Mouse (Mus musculus) layer of hippocampus, postnatal 36 days (tissue): ENCODE results near the gene Zbtb17. TPM values are rescaled to one million over a fixed set of nuclear protein-coding genes. Genes with fewer than 3 reads are reported as not detected.

Experiments used
- DNase-seq, 2 experiments: peaks; one replicate each; pipeline ENCODE4 v3.0.0; 2022
- total RNA-seq, 2 experiments: library from RNA; stranded (reverse); gene quantifications; 2 replicates each; pipeline ENCODE4 v1.2.3; 2021

Gene Zbtb17
- total RNA-seq, 2 experiments from 2014 or later: 34.1 to 34.9 TPM

GRCm38 (mm10) chr4:141502723-141503122 lies 58.3 kb downstream of the Zbtb17 start:
- no peak for DNase-seq

- no peak for DNase-seq
Measured at GRCm38 (mm10) chr4:141504471-141504870, 60.0 kb downstream of the Zbtb17 start.

GRCm38 (mm10) chr4:141505810-141506209 lies 61.4 kb downstream of the Zbtb17 start:
- no peak for DNase-seq

- peak; percentile 65 to 73 for DNase-seq
Measured at GRCm38 (mm10) chr4:141506352-141506751, 61.9 kb downstream of the Zbtb17 start.

- DNase-seq: no peak
Measured at GRCm38 (mm10) chr4:141506893-141507292, 62.4 kb downstream of the Zbtb17 start.

GRCm38 (mm10) chr4:141510457-141510856 lies 66.0 kb downstream of the Zbtb17 start:
- no peak for DNase-seq

GRCm38 (mm10) chr4:141512145-141512544 lies 67.7 kb downstream of the Zbtb17 start:
- no peak for DNase-seq

GRCm38 (mm10) chr4:141514179-141514641 lies 69.8 kb downstream of the Zbtb17 start:
- no peak for DNase-seq

Other genes starting within 250 kb of the Zbtb17 start
- 1 to 10 TPM; 2.7 to 4.1 TPM for gene Rsg1, start 230.7 kb upstream of the Zbtb17 start, total RNA-seq
- gene Arhgef19, start 205.2 kb upstream of the Zbtb17 start, total RNA-seq: 10 to 100 TPM; 15.5 to 15.9 TPM
- 1 to 10 TPM; 1.3 to 1.7 TPM for gene Epha2, start 143.4 kb upstream of the Zbtb17 start, total RNA-seq
- gene Fam131c, start 76.4 kb upstream of the Zbtb17 start, total RNA-seq: 1 to 10 TPM; 2.1 to 3.3 TPM
- gene Clcnka, start 45.9 kb upstream of the Zbtb17 start, total RNA-seq: not detected
- not detected for gene Clcnkb, start 28.6 kb upstream of the Zbtb17 start, total RNA-seq
- not detected for gene Hspb7, start 23.9 kb upstream of the Zbtb17 start, total RNA-seq
- 1 to 10 TPM; 4.7 to 5.1 TPM for gene Srarp, start 8.5 kb upstream of the Zbtb17 start, total RNA-seq
- 10 to 100 TPM; 55.3 to 66.7 TPM for gene Spen, start 93.9 kb downstream of the Zbtb17 start, total RNA-seq
- 1 to 10 TPM in 1 of 2 experiments, under 1 TPM in 1; 0.50 to 1.0 TPM for gene Fblim1, start 161.4 kb downstream of the Zbtb17 start, total RNA-seq
- under 1 TPM; 0.28 to 0.42 TPM for gene Tmem82, start 174.0 kb downstream of the Zbtb17 start, total RNA-seq
- gene Slc25a34, start 179.2 kb downstream of the Zbtb17 start, total RNA-seq: 1 to 10 TPM; 2.6 to 2.9 TPM
- 10 to 100 TPM; 67.4 to 81.7 TPM for gene Plekhm2, start 220.2 kb downstream of the Zbtb17 start, total RNA-seq
- not detected for gene Rsc1a1, start 240.9 kb downstream of the Zbtb17 start, total RNA-seq